ENCODE assay signal across 18 mouse cellular contexts in the genomic region with DNA sequence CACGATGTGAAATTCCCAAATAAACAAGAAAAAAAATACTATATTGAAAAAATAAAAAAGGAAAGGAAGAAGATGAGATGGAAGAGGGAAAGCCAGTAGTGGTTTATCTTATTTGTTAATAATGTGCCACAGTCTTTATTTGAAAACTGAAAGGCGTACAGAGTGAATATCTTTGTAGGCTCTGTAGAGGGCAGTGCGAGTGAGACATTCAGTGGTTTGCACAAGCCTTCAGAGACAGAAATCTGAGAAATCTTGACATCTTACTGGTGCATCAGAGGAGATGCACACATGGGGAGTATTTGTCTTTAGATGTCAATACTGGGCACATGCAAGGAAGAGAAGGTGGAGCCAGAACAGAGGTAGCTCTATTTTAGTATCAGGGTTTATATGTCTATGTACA. TPM values are rescaled to one million over a fixed set of nuclear protein-coding genes. Genes with fewer than 3 reads are reported as not detected.
DNase-seq lines count a peak whose midpoint lies in the region; ATAC-seq and TF ChIP-seq lines count a peak whose summit lies in the region.
"Had no signal": no experiment of that assay in that cellular context is flagged by ENCODE, and none has a peak within 500 bp of the region (broad histone marks: within the 10 kb centered on the region; RNA-seq: fewer than 3 reads in every experiment).

No protein-coding gene starts in this region.

- H3K9ac ChIP-seq in forebrain, postnatal 0 days, result no peak overlapping the region
- no peak overlapping the region for H3K9ac ChIP-seq in forebrain, embryonic 15.5 days (replicated peaks)
- no peak overlapping the region for H3K9ac ChIP-seq in lung, embryonic 14.5 days
- H3K9ac ChIP-seq in MEL (ENCODE audit: control insufficient read depth, low read depth, low read length, poor library complexity, severe bottlenecking), result no peak overlapping the region
- H3K9ac ChIP-seq: heart, embryonic 13.5 days; hindbrain, embryonic 13.5 days; limb, embryonic 15.5 days; liver, embryonic 15.5 days had no signal

- no peak overlapping the region for H3K27ac ChIP-seq in forebrain, postnatal 0 days (ENCODE audit: low read depth, low read length)
- no peak overlapping the region for H3K27ac ChIP-seq in forebrain, embryonic 15.5 days (replicated peaks)
- no peak overlapping the region for H3K27ac ChIP-seq in lung, embryonic 14.5 days (ENCODE audit: low read depth)
- H3K27ac ChIP-seq in MEL (ENCODE audit: control insufficient read depth, low read depth, low read length), result peak overlapping the region; percentile 86; the same call in 1 of the 2 replicates
- H3K27ac ChIP-seq: heart, embryonic 13.5 days; hindbrain, embryonic 13.5 days; limb, embryonic 15.5 days; liver, embryonic 15.5 days had no signal

- H3K27me3 ChIP-seq in forebrain, postnatal 0 days (ENCODE audit: insufficient read depth, low read length), result no peaks in the 10 kb centered on the region
- H3K27me3 ChIP-seq in forebrain, embryonic 15.5 days, result no peaks in the 10 kb centered on the region
- H3K27me3 ChIP-seq in lung, embryonic 14.5 days (ENCODE audit: insufficient read depth, low read length), result no peaks in the 10 kb centered on the region
- H3K27me3 ChIP-seq in MEL (ENCODE audit: control insufficient read depth in 1 of 2, insufficient read depth in 2 of 2, low read length in 2 of 2), result no peaks in the 10 kb centered on the region
- H3K27me3 ChIP-seq: heart, embryonic 13.5 days; hindbrain, embryonic 13.5 days; limb, embryonic 15.5 days; liver, embryonic 15.5 days had no signal

- WGBS in forebrain, postnatal 0 days, result 89% methylated on average over 3 of the region's 3 CpGs
- WGBS in forebrain, embryonic 15.5 days, result 89% methylated on average over 3 of the region's 3 CpGs
- 82% methylated on average over 3 of the region's 3 CpGs for WGBS in lung, embryonic 14.5 days
- WGBS in lung, adult 2 months, result 85% methylated on average over 3 of the region's 3 CpGs

- peaks cover 9% of the 10 kb centered on the region for H3K36me3 ChIP-seq in forebrain, postnatal 0 days (ENCODE audit: insufficient read depth)
- H3K36me3 ChIP-seq in forebrain, embryonic 15.5 days, result peaks cover 6% of the 10 kb centered on the region; the same call in 1 of the 2 replicates
- H3K36me3 ChIP-seq in lung, embryonic 14.5 days (ENCODE audit: insufficient read depth), result 0 out of 2 replicates have a peak, but pooled peaks cover 3% of the 10 kb centered on the region
- H3K36me3 ChIP-seq in MEL (ENCODE audit: control insufficient read depth in 1 of 2, insufficient read depth in 2 of 2, low read length in 2 of 2), result peaks cover 0 to 24% of the 10 kb centered on the region in 2 experiments; a peak in 2 of 4 replicates
- H3K36me3 ChIP-seq: liver, embryonic 15.5 days had no signal

- DNase-seq in forebrain, postnatal 0 days, result no peak
- DNase-seq in lung, embryonic 14.5 days, result peak; percentile 17
- DNase-seq in lung, adult 2 months, result no peak
- DNase-seq in MEL (ENCODE audit: low read depth, low spot score), result peak; percentile 61
- no peak for DNase-seq in ovary, postnatal 14 days (ENCODE audit: low spot score)
- DNase-seq: adrenal gland, postnatal 25 days; cerebellum, adult 2 months; right cerebral cortex, postnatal 25 days had no signal

- TF ChIP-seq CTCF in forebrain, postnatal 0 days (IDR thresholded peaks at IDR 0.05; ENCODE audit: low read depth), result peak; percentile 43; the same call in 1 of the 2 replicates
- peak; percentile 13; the same call in 1 of the 2 replicates for TF ChIP-seq CTCF in lung, embryonic 14.5 days (IDR thresholded peaks at IDR 0.05; ENCODE audit: low read depth)
- TF ChIP-seq CTCF in lung, adult 2 months (IDR thresholded peaks at IDR 0.05; ENCODE audit: insufficient read depth, low read length), result no peak
- TF ChIP-seq CTCF in MEL (IDR thresholded peaks at IDR 0.05 in 2 of 3, conservative IDR thresholded peaks at IDR 0.05 in 1 of 3; ENCODE audit: control insufficient read depth in 1 of 3, insufficient read depth in 1 of 3, low read depth in 2 of 3, low read length in 3 of 3, poor library complexity in 1 of 3, severe bottlenecking in 1 of 3), result peak in 1 of 3 experiments; percentile 42; a peak in 2 of 6 replicates

- TF ChIP-seq EP300 in MEL (IDR thresholded peaks at IDR 0.05; ENCODE audit: low read depth in 1 of 2, low read length in 2 of 2), result no peak

- TF ChIP-seq POLR2A in lung, adult 2 months (IDR thresholded peaks at IDR 0.05; ENCODE audit: borderline replicate concordance, extremely low read depth, low read depth, low read length), result no peak
- TF ChIP-seq POLR2A in MEL (IDR thresholded peaks at IDR 0.05; ENCODE audit: control insufficient read depth in 1 of 2, insufficient read depth in 1 of 2, low read depth in 1 of 2, low read length in 2 of 2, poor library complexity in 1 of 2), result no peak

- no peak overlapping the region for H3K4me3 ChIP-seq in forebrain, postnatal 0 days (ENCODE audit: low read depth, low read length)
- H3K4me3 ChIP-seq in forebrain, embryonic 15.5 days, result no peak overlapping the region
- no peak overlapping the region for H3K4me3 ChIP-seq in lung, embryonic 14.5 days (ENCODE audit: low read depth, low read length)
- H3K4me3 ChIP-seq in lung, adult 2 months (replicated peaks; ENCODE audit: extremely low read depth, low read depth, low read length), result no peak overlapping the region
- peak overlapping the region in 1 of 2 experiments; percentile 34; a peak in 1 of 4 replicates for H3K4me3 ChIP-seq in MEL (ENCODE audit: control insufficient read depth in 1 of 2, insufficient read depth in 1 of 2, low read depth in 2 of 2, low read length in 2 of 2)
- H3K4me3 ChIP-seq: heart, embryonic 13.5 days; hindbrain, embryonic 13.5 days; limb, embryonic 15.5 days; liver, embryonic 15.5 days; myocyte had no signal

- no peaks in the 10 kb centered on the region for H3K4me1 ChIP-seq in forebrain, postnatal 0 days (ENCODE audit: insufficient read depth)
- H3K4me1 ChIP-seq in forebrain, embryonic 15.5 days, result no peaks in the 10 kb centered on the region
- H3K4me1 ChIP-seq in lung, embryonic 14.5 days (ENCODE audit: insufficient read depth), result no peaks in the 10 kb centered on the region
- no peaks in the 10 kb centered on the region for H3K4me1 ChIP-seq in lung, adult 2 months (ENCODE audit: control insufficient read depth, insufficient read depth, low read length)
- peaks cover 14 to 15% of the 10 kb centered on the region in 2 experiments for H3K4me1 ChIP-seq in MEL (ENCODE audit: control insufficient read depth in 1 of 2, insufficient read depth in 2 of 2, low read length in 2 of 2)
- H3K4me1 ChIP-seq: hindbrain, embryonic 13.5 days; limb, embryonic 15.5 days; liver, embryonic 15.5 days had no signal

- TF ChIP-seq RAD21 in MEL (IDR thresholded peaks at IDR 0.05; ENCODE audit: low read depth, low read length), result peak; percentile 26

- H3K4me2 ChIP-seq in forebrain, postnatal 0 days (ENCODE audit: low read depth), result no peak overlapping the region
- H3K4me2 ChIP-seq in forebrain, embryonic 15.5 days (replicated peaks), result no peak overlapping the region
- no peak overlapping the region for H3K4me2 ChIP-seq in lung, embryonic 14.5 days
- H3K4me2 ChIP-seq: heart, embryonic 13.5 days; hindbrain, embryonic 13.5 days; limb, embryonic 15.5 days; liver, embryonic 15.5 days had no signal

- H3K9me3 ChIP-seq in forebrain, postnatal 0 days (ENCODE audit: low read length), result no peaks in the 10 kb centered on the region
- H3K9me3 ChIP-seq in forebrain, embryonic 15.5 days, result no peaks in the 10 kb centered on the region
- no peaks in the 10 kb centered on the region for H3K9me3 ChIP-seq in lung, embryonic 14.5 days (ENCODE audit: low read depth, low read length)
- H3K9me3 ChIP-seq in MEL (replicated peaks; ENCODE audit: insufficient read depth, low read length), result no peaks in the 10 kb centered on the region
- H3K9me3 ChIP-seq: heart, embryonic 13.5 days; hindbrain, embryonic 13.5 days; limb, embryonic 15.5 days; liver, embryonic 15.5 days had no signal

- peak; percentile 72 for ATAC-seq in forebrain, postnatal 0 days
- ATAC-seq in forebrain, embryonic 15.5 days (replicated peaks), result no peak
- ATAC-seq in lung, embryonic 14.5 days (ENCODE audit: insufficient read depth), result no peak
- 0 out of 2 replicates have a peak, but pooled peaks have one; percentile 39 for ATAC-seq in megakaryocyte progenitor cell, adult 5-6 weeks (replicated peaks; ENCODE audit: poor library complexity)
- ATAC-seq: intestine, embryonic 16.5 days had no signal

- H3K79me2 ChIP-seq in MEL (ENCODE audit: control insufficient read depth, insufficient read depth, low read length, poor library complexity), result no peaks in the 10 kb centered on the region

TF ChIP-seq in MEL, 35 proteins besides CTCF, POLR2A, EP300 and RAD21:
- TF ChIP-seq RCOR1 (IDR thresholded peaks at IDR 0.05; ENCODE audit: low read depth, low read length), result peak; percentile 55; the same call in 1 of the 2 replicates
- no peak for TF ChIP-seq CHD1 (IDR thresholded peaks at IDR 0.05; ENCODE audit: low read depth, low read length)
- TF ChIP-seq SMC3 (IDR thresholded peaks at IDR 0.05; ENCODE audit: low read depth, low read length), result 0 out of 2 replicates have a peak, but pooled peaks have one; percentile 14

RNA-seq across cellular contexts. Expression of gene Nap1l5, which starts 25.5 kb away (rescaled TPM):
- 89.2 and 152 TPM in 2 replicates for total RNA-seq in forebrain, postnatal 0 days (2014; rRNA removed)
- 153 and 257 TPM in 2 replicates for polyA plus RNA-seq in forebrain, postnatal 0 days (2015; fragmentation: Nextera tagmentation; extraction: Ambion mirVana)
- 69.4 and 90.4 TPM in 2 replicates for polyA plus RNA-seq in forebrain, embryonic 15.5 days (2015; fragmentation: Nextera tagmentation; extraction: Ambion mirVana)
- polyA plus RNA-seq in lung, embryonic 14.5 days (2014; fragmentation: Nextera tagmentation; extraction: Ambion mirVana), result 4.7 and 5.6 TPM in 2 replicates
- polyA plus RNA-seq in lung, adult 2 months (2012; rRNA removed), result 0.52 and 0.87 TPM in 2 replicates
- total RNA-seq in MEL (2012; rRNA removed), result not detected in 2 replicates
- polyA plus RNA-seq in MEL (2012; ENCODE audit: insufficient read depth in 1 of 2, insufficient read length in 2 of 2, low read depth in 1 of 2, low replicate concordance in 2 of 2, missing spikeins in 1 of 2), result under 1 TPM in 1 of 2 experiments, not detected in 1; 0.06 TPM
- not detected in 2 replicates for total RNA-seq in megakaryocyte progenitor cell, adult 5-6 weeks (2015)
- not detected in 2 replicates for total RNA-seq in megakaryocyte progenitor cell, adult 5-6 weeks (2017)
- total RNA-seq: granulocyte monocyte progenitor cell, adult 5-6 weeks; neutrophil, adult 5-6 weeks had no signal

RNA-seq across cellular contexts. Expression of gene Herc3, which starts 50.1 kb away (rescaled TPM):
- total RNA-seq in forebrain, postnatal 0 days (2014; rRNA removed), result 69.6 and 100 TPM in 2 replicates
- 15.2 and 24.2 TPM in 2 replicates for polyA plus RNA-seq in forebrain, postnatal 0 days (2015; fragmentation: Nextera tagmentation; extraction: Ambion mirVana)
- 26.7 and 28.3 TPM in 2 replicates for polyA plus RNA-seq in forebrain, embryonic 15.5 days (2015; fragmentation: Nextera tagmentation; extraction: Ambion mirVana)
- 9.7 and 11.6 TPM in 2 replicates for polyA plus RNA-seq in lung, embryonic 14.5 days (2014; fragmentation: Nextera tagmentation; extraction: Ambion mirVana)
- 9.8 and 10.6 TPM in 2 replicates for polyA plus RNA-seq in lung, adult 2 months (2012; rRNA removed)
- total RNA-seq in MEL (2012; rRNA removed), result 1.9 and 3.2 TPM in 2 replicates
- polyA plus RNA-seq in MEL (2012; ENCODE audit: insufficient read depth in 1 of 2, insufficient read length in 2 of 2, low read depth in 1 of 2, low replicate concordance in 2 of 2, missing spikeins in 1 of 2), result 1 to 10 TPM in 1 of 2 experiments, not detected in 1; 5.7 TPM
- total RNA-seq in megakaryocyte progenitor cell, adult 5-6 weeks (2015), result 2.6 and 5.2 TPM in 2 replicates
- 4.8 and 6.8 TPM in 2 replicates for total RNA-seq in megakaryocyte progenitor cell, adult 5-6 weeks (2017)

Comparison
In these comparisons a context has a peak if more than half of its experiments do, and no peak if none do; other contexts are left out.
1. ATAC-seq: peak in forebrain, postnatal 0 days (single experiment) and megakaryocyte progenitor cell, adult 5-6 weeks (single experiment); none in forebrain, embryonic 15.5 days (single experiment) and lung, embryonic 14.5 days (single experiment).
2. DNase-seq: peak in lung, embryonic 14.5 days (single experiment) and MEL (single experiment); none in forebrain, postnatal 0 days (single experiment), lung, adult 2 months (single experiment) and ovary, postnatal 14 days (single experiment).
3. RNA of gene Nap1l5, which starts 25.5 kb away (polyA plus RNA-seq): 153 to 257 TPM in forebrain, postnatal 0 days and 69.4 to 90.4 TPM in forebrain, embryonic 15.5 days; 4.7 to 5.6 TPM in lung, embryonic 14.5 days, 0.52 to 0.87 TPM in lung, adult 2 months and 0.06 TPM in MEL; every median in the first group is over 10 times any median in the second.